Mouse (Mus musculus) embryo, embryonic 10.5 days (tissue): ENCODE measurements at regions not wholly inside any gene's neighbourhood (a gene's known extent, or its start where the extent isn't known, plus 50 kb on each side); places are given as distances from the start of the nearest gene placed in this dataset.

Source experiments
- DNase-seq: peaks from one replicate; pipeline ENCODE4 v3.0.0-alpha.2; 2015; ENCODE audit warnings: low spot score

- no peak for DNase-seq
These were observed 116.4 kb upstream of the Tab2 start for GRCm38 (mm10) chr10:8072463-8072862.

GRCm38 (mm10) chr10:8071858-8072257, 115.8 kb upstream of the Tab2 start:
- no peak for DNase-seq

GRCm38 (mm10) chr10:8070472-8070871, 114.4 kb upstream of the Tab2 start:
- DNase-seq = peak; percentile 51

GRCm38 (mm10) chr10:8066926-8067325, 110.9 kb upstream of the Tab2 start:
- no peak for DNase-seq

- no peak for DNase-seq
These were observed 109.7 kb upstream of the Tab2 start for GRCm38 (mm10) chr10:8065746-8066145.

GRCm38 (mm10) chr10:8064281-8064680, 108.3 kb upstream of the Tab2 start:
- no peak for DNase-seq

- no peak for DNase-seq
These were observed 107.5 kb upstream of the Tab2 start for GRCm38 (mm10) chr10:8063458-8064090.

GRCm38 (mm10) chr10:8060987-8061386, 105.0 kb upstream of the Tab2 start:
- no peak for DNase-seq

- DNase-seq = no peak
These were observed 103.7 kb upstream of the Tab2 start for GRCm38 (mm10) chr10:8059769-8060168.

GRCm38 (mm10) chr10:8057855-8058254, 101.8 kb upstream of the Tab2 start:
- DNase-seq = no peak

GRCm38 (mm10) chr10:8055293-8055692, 99.3 kb upstream of the Tab2 start:
- no peak for DNase-seq

- no peak for DNase-seq
These were observed 87.6 kb upstream of the Tab2 start for GRCm38 (mm10) chr10:8043416-8044163.

- DNase-seq = no peak
These were observed 86.3 kb upstream of the Tab2 start for GRCm38 (mm10) chr10:8042306-8042705.

GRCm38 (mm10) chr10:8041790-8042189, 85.8 kb upstream of the Tab2 start:
- DNase-seq = no peak

- peak; percentile 41 for DNase-seq
These were observed 82.1 kb upstream of the Tab2 start for GRCm38 (mm10) chr10:8037986-8038631.

- DNase-seq = no peak
These were observed 80.3 kb upstream of the Tab2 start for GRCm38 (mm10) chr10:8036293-8036692.

GRCm38 (mm10) chr10:8035310-8035709, 79.3 kb upstream of the Tab2 start:
- no peak for DNase-seq

- no peak for DNase-seq
These were observed 76.2 kb upstream of the Tab2 start for GRCm38 (mm10) chr10:8032203-8032602.

GRCm38 (mm10) chr10:8028840-8029239, 72.8 kb upstream of the Tab2 start:
- DNase-seq = no peak

GRCm38 (mm10) chr10:8027023-8027422, 71.0 kb upstream of the Tab2 start:
- DNase-seq = no peak

GRCm38 (mm10) chr10:8023741-8024140, 67.7 kb upstream of the Tab2 start:
- DNase-seq = no peak

GRCm38 (mm10) chr10:8021971-8022370, 65.9 kb upstream of the Tab2 start:
- no peak for DNase-seq
